Mouse (Mus musculus): ENCODE data around the gene Ccr6. TPM values are rescaled to one million over a fixed set of nuclear protein-coding genes. Genes with fewer than 3 reads are reported as not detected.
"Not testable (repeated sequence)": the region's sequence is repeated elsewhere in the genome, so short reads cannot be mapped to it uniquely, and the experiment has no call there.

Gene Ccr6
- not detected in 2 replicates for polyA plus RNA-seq (2015; fragmentation: Nextera tagmentation; extraction: Ambion mirVana)

- H3K36me3 ChIP-seq (ENCODE audit: control insufficient read depth, insufficient read depth, low read length), result no peaks in the 10 kb centered on the region
- no peak within 1 kb of the TSS for H3K9ac ChIP-seq (ENCODE audit: low read depth, low read length)
- ATAC-seq, result no peak
- no peaks in the 10 kb centered on the region for H3K4me1 ChIP-seq (ENCODE audit: control insufficient read depth, insufficient read depth, low read length)
- H3K27ac ChIP-seq (ENCODE audit: low read length), result no peak within 1 kb of the TSS
- H3K4me2 ChIP-seq (ENCODE audit: low read length), result no peak within 1 kb of the TSS
- no peaks in the 10 kb centered on the region for H3K9me3 ChIP-seq (replicated peaks; ENCODE audit: control insufficient read depth, low read length, poor library complexity, severe bottlenecking)
- no peak within 1 kb of the TSS for H3K4me3 ChIP-seq (ENCODE audit: low read depth, low read length)
- no peaks in the 10 kb centered on the region for H3K27me3 ChIP-seq (ENCODE audit: control insufficient read depth, insufficient read depth, low read depth, low read length)
- WGBS, result 86% methylated on average over 3 of the region's 3 CpGs
Observed at GRCm38 (mm10) chr17:8235743-8236142, at the start of gene Ccr6. Gene Ccr6 (plus strand): TSS chr17:8236043.

DNA sequence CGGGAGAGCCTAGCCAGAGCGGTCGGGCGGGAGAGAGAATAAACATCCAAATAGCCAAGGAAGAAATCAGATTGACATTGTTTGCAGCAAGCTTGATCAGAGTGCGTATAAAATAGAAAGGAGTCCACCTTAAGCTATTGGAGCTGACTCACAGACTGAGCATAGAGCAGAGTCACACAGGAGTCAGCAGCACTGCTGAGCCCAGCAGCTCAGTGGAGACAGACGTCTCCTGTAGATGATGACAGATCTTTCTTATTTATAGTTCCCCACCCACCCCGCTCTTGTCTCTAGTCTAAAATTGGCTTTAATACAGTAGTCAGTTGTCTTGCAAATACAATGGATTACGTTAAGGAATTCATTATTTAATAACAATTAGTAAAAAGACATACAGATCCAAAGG lies 42.2 kb upstream of the Ccr6 start:
- Histone ChIP-seq H3K4me1 (ENCODE audit: control insufficient read depth, insufficient read depth, low read length) (no peaks in the 10 kb centered on the region), H3K4me2 (ENCODE audit: low read length) (no peak overlapping the region), H3K27me3 (ENCODE audit: control insufficient read depth, insufficient read depth, low read depth, low read length) (no peaks in the 10 kb centered on the region), H3K36me3 (ENCODE audit: control insufficient read depth, insufficient read depth, low read length) (peaks cover 6% of the 10 kb centered on the region; the same call in 1 of the 2 replicates), H3K4me3 (ENCODE audit: low read depth, low read length) (no peak overlapping the region), H3K27ac (ENCODE audit: low read length) (no peak overlapping the region), H3K9ac (ENCODE audit: low read depth, low read length) (no peak overlapping the region), H3K9me3 (replicated peaks; ENCODE audit: control insufficient read depth, low read length, poor library complexity, severe bottlenecking) (no peaks in the 10 kb centered on the region)
- whole genome bisulfite sequencing, result 94% methylated on average over 8 of the region's 8 CpGs
- no peak for ATAC-seq

- no peak overlapping the region for H3K4me2 ChIP-seq (ENCODE audit: low read length)
- no peak overlapping the region for H3K9ac ChIP-seq (ENCODE audit: low read depth, low read length)
- WGBS, result 97% methylated on average over 8 of the region's 8 CpGs
- no peak for ATAC-seq
- H3K4me3 ChIP-seq (ENCODE audit: low read depth, low read length), result no peak overlapping the region
- no peak overlapping the region for H3K27ac ChIP-seq (ENCODE audit: low read length)
- no peaks in the 10 kb centered on the region for H3K27me3 ChIP-seq (ENCODE audit: control insufficient read depth, insufficient read depth, low read depth, low read length)
- no peaks in the 10 kb centered on the region for H3K9me3 ChIP-seq (replicated peaks; ENCODE audit: control insufficient read depth, low read length, poor library complexity, severe bottlenecking)
- H3K4me1 ChIP-seq (ENCODE audit: control insufficient read depth, insufficient read depth, low read length), result no peaks in the 10 kb centered on the region
- peaks cover 5% of the 10 kb centered on the region; the same call in 1 of the 2 replicates for H3K36me3 ChIP-seq (ENCODE audit: control insufficient read depth, insufficient read depth, low read length)
Observed at GRCm38 (mm10) chr17:8195685-8196376, 40.0 kb upstream of the Ccr6 start.

DNA sequence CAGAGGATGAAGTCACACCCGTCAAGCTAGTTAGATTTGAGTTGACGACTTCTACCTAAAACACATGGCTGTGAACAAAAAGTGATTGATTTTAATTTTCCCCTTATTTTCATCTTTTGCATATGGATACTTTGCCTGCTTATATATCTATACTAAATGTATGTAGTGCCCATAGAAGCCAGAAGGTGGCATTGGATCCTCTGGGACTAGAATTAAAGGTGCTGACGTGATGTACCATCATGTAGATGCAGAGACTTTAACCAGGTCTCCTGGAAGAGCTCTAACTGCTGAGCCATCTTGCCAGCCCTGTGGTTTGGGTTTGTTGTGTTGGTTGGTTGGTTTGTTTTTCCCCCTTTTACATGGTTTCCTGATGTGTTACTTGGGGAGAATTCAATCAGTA lies 38.2 kb upstream of the Ccr6 start:
- Histone ChIP-seq H3K9me3 (replicated peaks; ENCODE audit: control insufficient read depth, low read length, poor library complexity, severe bottlenecking) (no peaks in the 10 kb centered on the region), H3K4me3 (ENCODE audit: low read depth, low read length) (no peak overlapping the region), H3K9ac (ENCODE audit: low read depth, low read length) (no peak overlapping the region), H3K36me3 (ENCODE audit: control insufficient read depth, insufficient read depth, low read length) (no peaks in the 10 kb centered on the region), H3K27ac (ENCODE audit: low read length) (no peak overlapping the region), H3K4me2 (ENCODE audit: low read length) (no peak overlapping the region), H3K27me3 (ENCODE audit: control insufficient read depth, insufficient read depth, low read depth, low read length) (no peaks in the 10 kb centered on the region), H3K4me1 (ENCODE audit: control insufficient read depth, insufficient read depth, low read length) (no peaks in the 10 kb centered on the region)
- 74% methylated on average over 3 of the region's 3 CpGs for WGBS
- no peak for ATAC-seq

DNA sequence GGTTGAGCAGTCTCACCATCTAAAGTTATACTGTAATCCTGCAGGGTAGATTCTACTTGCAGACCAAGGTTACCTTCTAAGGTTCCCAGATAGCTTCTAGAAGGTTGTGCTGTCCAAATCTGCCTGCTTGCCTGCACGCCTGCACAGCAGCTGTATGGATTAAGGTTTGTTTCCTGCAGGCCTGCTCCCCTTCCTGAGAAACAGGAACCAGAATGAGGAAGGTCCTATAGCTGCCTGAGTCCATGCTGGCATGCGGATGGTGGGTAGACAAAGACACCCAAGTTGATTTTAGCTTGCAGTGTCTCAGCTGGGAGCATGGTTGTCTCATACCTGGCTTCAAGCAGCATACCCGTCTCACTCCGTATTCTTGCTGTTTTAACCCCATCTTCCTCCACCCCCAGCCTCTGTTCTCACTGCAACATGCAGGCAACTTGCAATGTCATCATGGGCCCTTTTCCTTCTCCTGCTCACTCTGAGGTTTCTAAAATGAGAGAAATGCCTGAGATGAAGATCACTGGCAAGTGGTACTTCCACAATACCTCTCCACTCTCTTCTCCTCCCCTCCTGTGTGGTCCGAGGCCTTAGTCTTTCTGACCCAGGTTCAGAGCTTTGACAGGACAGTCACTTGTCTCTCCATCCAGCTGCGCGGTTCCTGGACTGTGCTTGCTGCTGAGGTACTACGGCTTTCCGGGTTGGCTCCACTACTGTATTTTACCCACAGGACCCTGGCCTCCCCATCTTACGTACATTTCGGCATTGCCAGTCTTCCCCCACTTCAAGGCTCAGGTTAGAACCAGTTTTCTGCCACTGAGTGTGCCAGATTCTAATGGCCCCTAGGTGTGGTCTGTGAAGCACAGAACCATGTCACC lies 36.5 kb upstream of the Ccr6 start:
- Histone ChIP-seq H3K27ac (ENCODE audit: low read length) (no peak overlapping the region), H3K36me3 (ENCODE audit: control insufficient read depth, insufficient read depth, low read length) (no peaks in the 10 kb centered on the region), H3K27me3 (ENCODE audit: control insufficient read depth, insufficient read depth, low read depth, low read length) (no peaks in the 10 kb centered on the region), H3K4me2 (ENCODE audit: low read length) (no peak overlapping the region), H3K9me3 (replicated peaks; ENCODE audit: control insufficient read depth, low read length, poor library complexity, severe bottlenecking) (no peaks in the 10 kb centered on the region), H3K4me1 (ENCODE audit: control insufficient read depth, insufficient read depth, low read length) (no peaks in the 10 kb centered on the region), H3K9ac (ENCODE audit: low read depth, low read length) (no peak overlapping the region), H3K4me3 (ENCODE audit: low read depth, low read length) (no peak overlapping the region)
- WGBS, result 92% methylated on average over 11 of the region's 11 CpGs
- no peak for ATAC-seq

DNA sequence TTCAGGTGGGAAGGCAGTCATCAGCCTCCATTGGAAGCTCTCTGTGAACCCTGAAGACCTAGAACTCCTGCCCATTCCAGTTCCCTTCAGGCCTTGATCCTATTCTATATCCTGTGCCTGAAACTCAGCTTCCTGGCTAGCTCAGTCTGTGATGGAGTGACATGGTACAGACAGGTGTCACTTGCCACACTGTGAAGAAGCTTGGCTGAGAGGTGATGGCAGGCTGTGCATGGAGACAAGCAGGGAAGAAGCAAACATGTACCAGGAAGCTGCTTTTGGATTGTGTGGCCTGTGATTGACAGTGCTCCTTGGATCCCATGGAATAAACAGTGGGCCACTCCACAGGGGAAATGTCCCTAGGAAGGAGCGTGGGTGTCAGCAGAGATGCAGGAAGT lies 35.9 kb upstream of the Ccr6 start:
- WGBS, result 82% methylated on average over 1 of the region's 1 CpGs
- Histone ChIP-seq H3K4me3 (ENCODE audit: low read depth, low read length) (no peak overlapping the region), H3K27ac (ENCODE audit: low read length) (no peak overlapping the region), H3K9ac (ENCODE audit: low read depth, low read length) (no peak overlapping the region), H3K27me3 (ENCODE audit: control insufficient read depth, insufficient read depth, low read depth, low read length) (no peaks in the 10 kb centered on the region), H3K4me1 (ENCODE audit: control insufficient read depth, insufficient read depth, low read length) (no peaks in the 10 kb centered on the region), H3K9me3 (replicated peaks; ENCODE audit: control insufficient read depth, low read length, poor library complexity, severe bottlenecking) (no peaks in the 10 kb centered on the region), H3K4me2 (ENCODE audit: low read length) (no peak overlapping the region), H3K36me3 (ENCODE audit: control insufficient read depth, insufficient read depth, low read length) (no peaks in the 10 kb centered on the region)
- no peak for ATAC-seq

DNA sequence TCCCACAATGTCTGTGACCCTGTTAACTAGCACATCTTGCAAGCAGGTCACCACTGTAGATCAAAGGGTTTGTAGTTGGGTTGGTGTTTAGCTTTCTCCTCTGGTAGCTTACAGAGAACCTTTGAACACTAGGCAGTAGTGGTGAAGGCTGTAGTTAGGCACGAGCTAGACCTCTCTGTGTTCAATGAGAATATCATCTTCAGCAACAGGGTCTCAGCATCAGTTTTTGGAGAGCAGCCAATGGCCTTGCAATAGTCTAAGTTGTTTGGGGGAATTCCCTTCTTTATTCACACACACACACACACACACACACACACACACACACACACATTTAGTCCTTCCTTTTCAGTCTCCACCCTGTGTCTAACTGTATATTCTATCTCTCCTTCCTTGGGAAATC lies 32.4 kb upstream of the Ccr6 start:
- no peaks in the 10 kb centered on the region for H3K9me3 ChIP-seq (replicated peaks; ENCODE audit: control insufficient read depth, low read length, poor library complexity, severe bottlenecking)
- no peak overlapping the region for H3K4me2 ChIP-seq (ENCODE audit: low read length)
- H3K4me3 ChIP-seq (ENCODE audit: low read depth, low read length), result no peak overlapping the region
- no peaks in the 10 kb centered on the region for H3K27me3 ChIP-seq (ENCODE audit: control insufficient read depth, insufficient read depth, low read depth, low read length)
- no peak overlapping the region for H3K27ac ChIP-seq (ENCODE audit: low read length)
- H3K36me3 ChIP-seq (ENCODE audit: control insufficient read depth, insufficient read depth, low read length), result no peaks in the 10 kb centered on the region
- H3K9ac ChIP-seq (ENCODE audit: low read depth, low read length), result no peak overlapping the region
- no peak for ATAC-seq
- no peaks in the 10 kb centered on the region for H3K4me1 ChIP-seq (ENCODE audit: control insufficient read depth, insufficient read depth, low read length)
- 58% methylated on average over 1 of the region's 1 CpGs for WGBS

DNA sequence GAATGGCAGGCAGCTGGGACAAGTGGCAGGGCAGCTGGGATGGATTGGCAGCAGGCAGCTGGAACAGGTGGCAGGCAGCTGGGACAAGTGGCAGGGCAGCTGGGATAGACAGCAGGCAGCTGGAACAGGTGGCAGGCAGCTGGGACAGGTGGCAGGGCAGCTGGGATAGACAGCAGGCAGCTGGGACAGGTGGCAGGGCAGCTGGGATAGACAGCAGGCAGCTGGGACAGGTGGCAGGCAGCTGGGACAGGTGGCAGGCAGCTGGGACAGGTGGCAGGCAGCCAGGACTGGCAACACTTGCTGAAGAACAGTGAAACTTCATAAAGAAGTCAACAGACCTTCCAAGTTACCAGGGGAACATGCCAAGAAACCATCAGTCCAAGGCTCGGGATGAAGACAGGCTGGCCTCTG lies 30.6 kb upstream of the Ccr6 start:
- not testable (repeated sequence) for H3K9me3 ChIP-seq (replicated peaks; ENCODE audit: control insufficient read depth, low read length, poor library complexity, severe bottlenecking); H3K9ac ChIP-seq (ENCODE audit: low read depth, low read length); H3K4me3 ChIP-seq (ENCODE audit: low read depth, low read length); H3K27me3 ChIP-seq (ENCODE audit: control insufficient read depth, insufficient read depth, low read depth, low read length); H3K36me3 ChIP-seq (ENCODE audit: control insufficient read depth, insufficient read depth, low read length); ATAC-seq; H3K4me2 ChIP-seq (ENCODE audit: low read length); H3K27ac ChIP-seq (ENCODE audit: low read length); H3K4me1 ChIP-seq (ENCODE audit: control insufficient read depth, insufficient read depth, low read length)
- WGBS, result 74% methylated on average over 1 of the region's 1 CpGs

DNA sequence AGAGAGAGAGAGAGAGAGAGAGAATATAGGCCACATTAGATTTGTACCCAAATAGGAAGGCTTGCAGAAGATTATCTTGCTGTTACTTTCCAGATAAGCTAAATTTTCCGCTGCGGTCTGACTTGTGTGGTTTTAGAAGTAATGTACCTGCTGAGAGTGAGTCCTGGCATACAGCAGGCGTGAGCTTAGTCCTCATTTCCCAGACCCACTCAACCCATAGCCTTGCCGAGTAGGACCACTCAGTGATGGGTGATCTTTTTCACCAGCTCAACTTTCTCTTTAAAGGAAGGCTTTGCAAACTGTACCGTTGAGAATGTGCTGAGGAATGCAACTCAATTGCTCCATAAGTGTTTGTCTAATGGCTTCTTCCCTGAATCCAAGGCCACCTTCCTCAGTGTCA lies 29.2 kb upstream of the Ccr6 start:
- Histone ChIP-seq H3K27ac (ENCODE audit: low read length) (no peak overlapping the region), H3K9me3 (replicated peaks; ENCODE audit: control insufficient read depth, low read length, poor library complexity, severe bottlenecking) (no peaks in the 10 kb centered on the region), H3K4me3 (ENCODE audit: low read depth, low read length) (no peak overlapping the region), H3K36me3 (ENCODE audit: control insufficient read depth, insufficient read depth, low read length) (no peaks in the 10 kb centered on the region), H3K4me1 (ENCODE audit: control insufficient read depth, insufficient read depth, low read length) (no peaks in the 10 kb centered on the region), H3K9ac (ENCODE audit: low read depth, low read length) (no peak overlapping the region), H3K27me3 (ENCODE audit: control insufficient read depth, insufficient read depth, low read depth, low read length) (no peaks in the 10 kb centered on the region), H3K4me2 (ENCODE audit: low read length) (no peak overlapping the region)
- ATAC-seq, result no peak
- WGBS, result 95% methylated on average over 5 of the region's 5 CpGs

Measured in midbrain, embryonic 16.5 days (tissue).